Mouse (Mus musculus) heart, adult 2 months (tissue): Measurements from ENCODE around the gene Tmem221. TPM values are rescaled to one million over a fixed set of nuclear protein-coding genes. Genes with fewer than 3 reads are reported as not detected.
A peak's percentile ranks its signal among the peaks of the same experiment; 100 is the strongest.

Source experiments
- DNase-seq, 2 experiments: peaks; one replicate each; pipeline ENCODE4 v3.0.0; 2021
- H3K27ac ChIP-seq: fragments of 200-600 bp; 2 replicates; pipeline ENCODE4 v1.8.1; 2022
- H3K27me3 ChIP-seq: fragments of 200-500 bp; 2 replicates; pipeline ENCODE4 v1.6.1; 2012; ENCODE audit warnings: mild to moderate bottlenecking, low read length, inconsistent platforms, mixed read lengths; ENCODE audit not compliant: control insufficient read depth, insufficient read depth
- H3K36me3 ChIP-seq: fragments of 200-500 bp; 2 replicates; pipeline ENCODE4 v1.6.1; 2012; ENCODE audit warnings: low read length, inconsistent platforms; ENCODE audit not compliant: control insufficient read depth, insufficient read depth
- H3K4me1 ChIP-seq: fragments of 200-500 bp; 2 replicates; pipeline ENCODE4 v1.6.1; 2011; ENCODE audit warnings: low read length; ENCODE audit not compliant: control insufficient read depth, insufficient read depth
- H3K4me3 ChIP-seq: fragments of 200-600 bp; 2 replicates; pipeline ENCODE4 v1.8.1; 2022
- H3K79me2 ChIP-seq: fragments of 200-500 bp; replicated peaks from 2 replicates; pipeline ENCODE4 v1.6.1; 2012; ENCODE audit warnings: mild to moderate bottlenecking, inconsistent platforms, low read length, moderate library complexity, mixed read lengths; ENCODE audit not compliant: control insufficient read depth, insufficient read depth
- H3K9ac ChIP-seq: fragments of 200-500 bp; 2 replicates; pipeline ENCODE4 v1.6.1; 2012; ENCODE audit warnings: low read depth, mild to moderate bottlenecking, control low read depth, inconsistent platforms, low read length, mixed read lengths
- CTCF ChIP-seq: fragments of 200-600 bp; IDR thresholded peaks from 2 replicates; pipeline ENCODE4 v1.8.1; 2022; ENCODE audit warnings: antibody characterized with exemption, mild to moderate bottlenecking, moderate library complexity
- EP300 ChIP-seq: fragments of 200-500 bp; IDR thresholded peaks from 2 replicates; pipeline ENCODE4 v1.6.1; 2011; ENCODE audit warnings: low read depth, low read length, control low read depth; ENCODE audit not compliant: insufficient read depth
- POLR2A ChIP-seq: fragments of 200-500 bp; IDR thresholded peaks from 2 replicates; pipeline ENCODE4 v1.6.1; 2011; ENCODE audit warnings: mild to moderate bottlenecking, low read depth, low read length, control low read depth; ENCODE audit not compliant: insufficient read depth
- WGBS: fragments of 180-500 bp; shearing (Covaris S2); methylation state at CpG from one replicate; pipeline ENCODE4 v1.1.7; 2018; 5-methylcytosine and 5-hydroxymethylcytosine counted together
- intact Hi-C: fragments of 180-260 bp; cut with DNase I; formaldehyde crosslinking; loops from one replicate; pipeline ENCODE4 v1.15.1; 2025
- long read RNA-seq: library from polyadenylated mRNA; stranded (forward); transcript quantifications from one replicate; pipeline ENCODE4 v2.0.0, GENCODE M21; 2021
- polyA plus RNA-seq: library from polyadenylated mRNA; depleted of rRNA; stranded (reverse); fragments of >200 nt; gene quantifications from 2 replicates; pipeline ENCODE4 v1.2.3, GENCODE M21; 2012; rRNA removed
- total RNA-seq, 2 experiments: library from RNA; stranded (reverse); gene quantifications; 2 replicates each; pipeline ENCODE4 v1.2.3; 2021

Tmem221 gene
- total RNA-seq (under 1 TPM in 1 of 2 experiments, not detected in 1; 0.16 TPM), polyA plus RNA-seq (0.29 and 0.51 TPM in 2 replicates)
- long read RNA-seq, result 0 reads

DNA sequence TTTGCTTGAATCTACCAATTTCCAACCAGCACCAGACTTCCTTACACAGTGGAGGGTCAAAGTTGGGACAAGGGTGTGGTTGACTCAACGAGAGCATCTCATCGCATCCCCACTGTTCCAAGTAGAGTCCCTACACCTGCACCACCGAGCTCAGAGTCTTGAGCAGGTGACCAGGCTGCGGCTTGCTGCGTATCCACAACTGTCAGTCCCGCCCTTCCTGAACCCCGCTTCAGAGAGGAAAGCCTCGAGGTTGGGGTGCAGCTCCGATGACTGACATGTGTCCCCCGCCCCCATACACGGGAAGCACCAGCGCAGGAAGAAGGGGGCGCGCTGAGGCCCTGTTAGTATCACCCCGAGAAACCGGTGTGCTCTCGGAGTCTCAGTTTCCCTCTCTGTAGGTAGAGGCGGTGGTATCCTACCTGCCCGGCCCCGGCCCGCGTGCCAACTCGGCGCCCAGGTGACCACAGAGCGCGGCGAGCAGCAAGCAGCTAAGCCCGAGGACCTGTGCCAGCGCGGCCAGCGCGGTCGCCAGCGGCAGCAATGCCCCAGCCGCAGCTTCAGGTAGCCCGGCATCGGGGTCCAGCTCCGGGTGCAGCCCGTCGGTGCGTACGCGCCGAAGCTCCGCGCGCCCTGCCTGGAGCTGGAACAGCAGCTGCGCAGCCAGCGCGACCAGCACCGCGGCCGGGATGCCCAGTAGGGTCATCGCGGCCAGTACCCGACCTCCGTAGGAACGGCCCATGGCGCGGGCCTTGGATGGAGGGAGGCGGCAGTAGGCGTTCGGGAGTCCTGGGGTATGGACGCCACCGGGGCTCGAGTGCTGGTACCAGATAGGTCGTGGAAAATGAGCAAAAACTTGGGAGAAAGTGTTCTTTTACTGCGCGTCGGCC lies at the start of gene Tmem221:
TSS of gene Tmem221 (minus strand) at position 801 of the 887 bp plus-strand sequence.
- DNase-seq, result no peak
- no peaks in the 10 kb centered on the region for H3K79me2 ChIP-seq
- no peak within 1 kb of the TSS for H3K27ac ChIP-seq
- intact Hi-C loops, result no loop called here
- 8% methylated on average over 70 of the region's 70 CpGs for WGBS
- 0 out of 2 replicates have a peak within 1 kb of the TSS, but pooled peaks have one; percentile 29 for H3K4me3 ChIP-seq
- peaks cover 7% of the 10 kb centered on the region for H3K27me3 ChIP-seq
- H3K36me3 ChIP-seq, result no peaks in the 10 kb centered on the region
- TF ChIP-seq POLR2A, result no peak
- no peak for TF ChIP-seq CTCF
- no peak for TF ChIP-seq EP300
- no peaks in the 10 kb centered on the region; the same call in 1 of the 2 replicates for H3K4me1 ChIP-seq
- peak within 1 kb of the TSS; percentile 22 for H3K9ac ChIP-seq

DNA sequence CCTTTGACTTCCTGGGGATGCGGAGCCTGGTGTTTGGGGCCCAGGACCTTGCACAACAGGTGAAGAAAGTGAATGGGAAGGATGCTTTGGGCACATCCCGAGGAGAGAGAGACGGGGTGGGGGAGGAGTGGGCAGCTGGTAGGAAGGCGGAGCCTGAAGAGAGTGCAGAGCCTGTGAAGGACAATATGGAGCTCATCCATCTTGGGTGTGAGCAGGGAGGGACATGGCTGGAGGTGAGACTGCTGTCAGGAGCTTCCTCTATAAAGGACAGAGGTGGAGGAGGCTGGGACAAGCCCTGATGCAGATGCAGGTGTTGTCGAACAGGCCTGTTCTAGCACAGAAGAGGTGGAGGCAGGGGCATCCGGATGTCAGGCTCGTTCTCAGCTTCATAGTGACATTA lies 45.4 kb upstream of the Tmem221 start:
- Histone ChIP-seq H3K79me2 (no peaks in the 10 kb centered on the region), H3K27me3 (no peaks in the 10 kb centered on the region), H3K9ac (no peak overlapping the region), H3K36me3 (no peaks in the 10 kb centered on the region), H3K27ac (no peak overlapping the region), H3K4me3 (no peak overlapping the region), H3K4me1 (peaks cover 3% of the 10 kb centered on the region)
- WGBS, result 83% methylated on average over 7 of the region's 7 CpGs
- TF ChIP-seq POLR2A (no peak), CTCF (no peak), EP300 (no peak)
- intact Hi-C loops, result no loop called here
- no peak for DNase-seq

DNA sequence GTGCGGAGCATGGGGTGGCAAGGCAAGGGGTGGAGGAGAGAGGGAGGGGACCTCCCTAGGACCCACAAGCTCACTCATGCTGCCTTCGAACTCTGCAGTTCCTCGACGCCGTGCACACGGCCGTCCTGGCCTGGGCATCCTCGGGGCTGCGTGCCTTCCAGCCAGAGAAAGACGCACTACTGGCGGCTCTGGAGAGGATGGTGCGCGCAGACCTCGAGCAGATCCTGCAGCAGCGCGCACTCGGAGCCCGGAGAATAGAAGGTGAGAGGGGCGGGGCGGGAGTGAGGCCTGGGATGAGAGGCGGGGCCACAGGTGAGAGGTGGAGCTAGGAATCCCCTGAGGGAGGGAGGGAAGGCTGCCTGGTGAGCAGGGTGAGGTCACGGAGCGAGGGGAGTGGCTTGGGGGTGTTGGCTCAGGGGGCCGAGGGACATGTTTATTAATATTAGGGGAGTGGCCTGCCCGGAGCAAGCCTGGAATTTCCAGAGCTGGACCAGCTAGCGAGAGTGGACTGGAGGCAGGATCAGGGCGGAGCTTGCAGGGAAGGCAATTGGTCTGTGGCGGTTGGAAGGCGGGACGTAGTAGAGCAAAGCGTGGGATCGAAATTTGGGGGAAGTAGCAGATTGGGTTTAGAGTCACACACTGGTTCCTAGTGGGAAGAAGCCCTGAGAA lies 44.1 kb upstream of the Tmem221 start:
- H3K4me1 ChIP-seq, result peaks cover 3% of the 10 kb centered on the region
- DNase-seq, result peak; percentile 76
- no peaks in the 10 kb centered on the region for H3K27me3 ChIP-seq
- no peak for TF ChIP-seq CTCF
- TF ChIP-seq POLR2A, result no peak
- no peak for TF ChIP-seq EP300
- H3K4me3 ChIP-seq, result peak overlapping the region; percentile 36
- no peaks in the 10 kb centered on the region for H3K79me2 ChIP-seq
- H3K27ac ChIP-seq, result no peak overlapping the region
- no peaks in the 10 kb centered on the region for H3K36me3 ChIP-seq
- intact Hi-C loops, result no loop called here
- WGBS, result 8% methylated on average over 32 of the region's 32 CpGs
- peak overlapping the region; percentile 40 for H3K9ac ChIP-seq

DNA sequence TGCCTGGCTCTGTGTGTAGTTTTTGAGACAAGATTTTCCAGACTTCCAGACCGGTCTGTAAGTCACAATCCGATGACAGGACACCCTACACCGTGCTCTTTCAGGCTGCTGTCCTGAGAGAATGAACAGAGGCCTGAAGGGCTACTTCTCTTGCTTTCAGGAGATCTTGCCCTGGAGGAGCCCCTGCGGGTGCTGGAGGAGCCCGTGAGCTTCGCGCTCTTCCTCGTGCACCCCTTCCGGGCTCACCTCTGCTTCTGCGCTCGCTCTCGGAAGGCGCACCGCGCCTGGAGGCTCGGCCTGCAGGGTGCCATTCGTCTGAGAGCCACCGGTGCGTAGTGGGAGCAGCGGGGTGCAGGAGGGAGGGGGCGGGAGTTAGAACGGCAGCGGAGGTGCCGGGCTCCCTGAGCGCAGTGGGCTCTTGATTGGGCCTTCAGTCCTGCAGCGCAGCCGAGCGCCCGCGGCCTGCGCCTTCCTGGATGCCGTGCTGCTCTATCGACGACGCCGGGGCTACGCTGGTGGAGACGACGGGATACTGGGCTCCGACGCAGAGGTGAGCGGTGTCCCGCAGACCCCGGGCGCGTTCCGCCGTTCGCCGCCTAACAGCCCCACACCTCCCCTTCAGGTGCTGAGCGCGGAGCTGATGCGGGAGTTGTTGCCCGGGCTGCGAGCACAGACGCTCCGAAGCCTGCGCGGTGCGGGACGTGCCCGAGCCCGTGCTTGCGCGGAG lies 43.4 kb upstream of the Tmem221 start:
- 10% methylated on average over 65 of the region's 65 CpGs for WGBS
- no peak overlapping the region for H3K27ac ChIP-seq
- peak overlapping the region; percentile 40 for H3K9ac ChIP-seq
- H3K27me3 ChIP-seq, result no peaks in the 10 kb centered on the region
- intact Hi-C loops, result no loop called here
- H3K4me1 ChIP-seq, result peaks cover 3% of the 10 kb centered on the region
- peak overlapping the region; percentile 36 for H3K4me3 ChIP-seq
- no peaks in the 10 kb centered on the region for H3K79me2 ChIP-seq
- DNase-seq, result no peak
- no peaks in the 10 kb centered on the region for H3K36me3 ChIP-seq
- no peak for TF ChIP-seq POLR2A
- TF ChIP-seq CTCF, result no peak
- TF ChIP-seq EP300, result no peak

DNA sequence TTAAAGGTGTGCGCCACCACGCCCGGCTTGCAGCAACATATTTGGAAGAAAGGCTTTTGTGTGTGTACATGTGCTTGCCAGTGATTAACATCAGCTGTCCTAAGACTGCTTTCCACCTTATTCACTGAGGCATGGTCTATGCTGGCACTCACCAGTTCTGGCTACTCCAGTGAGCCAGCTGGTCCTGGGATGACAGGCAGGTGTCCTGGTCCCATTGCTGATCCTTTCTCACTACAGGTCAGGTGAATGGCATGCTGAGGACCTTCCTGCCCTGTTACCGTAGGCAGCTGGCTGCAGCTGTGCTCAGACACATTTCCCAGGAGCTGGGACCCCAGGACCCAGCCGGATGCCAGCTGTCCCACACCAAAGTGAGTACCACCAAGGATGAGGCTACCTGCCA lies 40.2 kb upstream of the Tmem221 start:
- no peaks in the 10 kb centered on the region for H3K36me3 ChIP-seq
- intact Hi-C loops, result no loop called here
- peaks cover 6% of the 10 kb centered on the region for H3K4me1 ChIP-seq
- no peak overlapping the region for H3K4me3 ChIP-seq
- no peak overlapping the region for H3K9ac ChIP-seq
- no peak overlapping the region for H3K27ac ChIP-seq
- H3K27me3 ChIP-seq, result no peaks in the 10 kb centered on the region
- DNase-seq, result no peak
- TF ChIP-seq POLR2A (no peak), CTCF (no peak), EP300 (no peak)
- no peaks in the 10 kb centered on the region for H3K79me2 ChIP-seq
- 95% methylated on average over 5 of the region's 5 CpGs for WGBS
